Mouse (Mus musculus): Measurements from ENCODE around the gene Cd46. TPM values are rescaled to one million over a fixed set of nuclear protein-coding genes. Genes with fewer than 3 reads are reported as not detected.

Gene Cd46
- polyA plus RNA-seq, 1 experiment from 2014 or later = 0.36 TPM

- DNase-seq (no peak), ATAC-seq (no peak)
- Histone ChIP-seq H3K4me3 (ENCODE audit: low read depth, low read length) (no peak overlapping the region), H3K4me2 (ENCODE audit: low read depth, low read length) (no peak overlapping the region), H3K9ac (replicated peaks) (no peak overlapping the region), H3K27me3 (ENCODE audit: insufficient read depth, low read length) (no peaks in the 10 kb centered on the region), H3K9me3 (ENCODE audit: low read length) (no peaks in the 10 kb centered on the region), H3K4me1 (ENCODE audit: insufficient read depth) (no peaks in the 10 kb centered on the region), H3K27ac (ENCODE audit: low read depth) (no peak overlapping the region), H3K36me3 (replicated peaks; ENCODE audit: insufficient read depth, low read length) (no peaks in the 10 kb centered on the region)
- WGBS (ENCODE audit: insufficient replicate concordance) = 71% methylated on average over 1 of the region's 1 CpGs
- TF ChIP-seq EP300 (IDR thresholded peaks at IDR 0.05; ENCODE audit: low read depth) (no peak), CTCF (IDR thresholded peaks at IDR 0.05; ENCODE audit: low read depth) (no peak)
Measured at GRCm38 (mm10) chr1:195027507-195027906, 64.5 kb downstream of the Cd46 start.

- WGBS (ENCODE audit: insufficient replicate concordance) = 65% methylated on average over 1 of the region's 1 CpGs
- TF ChIP-seq CTCF (IDR thresholded peaks at IDR 0.05; ENCODE audit: low read depth) (no peak), EP300 (IDR thresholded peaks at IDR 0.05; ENCODE audit: low read depth) (no peak)
- no peak overlapping the region for H3K27ac ChIP-seq (ENCODE audit: low read depth)
- ATAC-seq = no peak
- H3K4me2 ChIP-seq (ENCODE audit: low read depth, low read length) = no peak overlapping the region
- H3K4me3 ChIP-seq (ENCODE audit: low read depth, low read length) = no peak overlapping the region
- no peak for DNase-seq
- H3K4me1 ChIP-seq (ENCODE audit: insufficient read depth) = no peaks in the 10 kb centered on the region
- no peaks in the 10 kb centered on the region for H3K27me3 ChIP-seq (ENCODE audit: insufficient read depth, low read length)
- H3K9ac ChIP-seq (replicated peaks) = no peak overlapping the region
- no peaks in the 10 kb centered on the region for H3K36me3 ChIP-seq (replicated peaks; ENCODE audit: insufficient read depth, low read length)
- H3K9me3 ChIP-seq (ENCODE audit: low read length) = no peaks in the 10 kb centered on the region
Measured at GRCm38 (mm10) chr1:195023848-195024247, 68.2 kb downstream of the Cd46 start.

- H3K36me3 ChIP-seq (replicated peaks; ENCODE audit: insufficient read depth, low read length) = no peaks in the 10 kb centered on the region
- TF ChIP-seq CTCF (IDR thresholded peaks at IDR 0.05; ENCODE audit: low read depth) (no peak), EP300 (IDR thresholded peaks at IDR 0.05; ENCODE audit: low read depth) (no peak)
- DNase-seq (no peak), ATAC-seq (no peak)
- H3K27me3 ChIP-seq (ENCODE audit: insufficient read depth, low read length) = no peaks in the 10 kb centered on the region
- 71% methylated on average over 2 of the region's 2 CpGs for WGBS (ENCODE audit: insufficient replicate concordance)
- H3K27ac ChIP-seq (ENCODE audit: low read depth) = no peak overlapping the region
- no peaks in the 10 kb centered on the region for H3K4me1 ChIP-seq (ENCODE audit: insufficient read depth)
- no peak overlapping the region for H3K9ac ChIP-seq (replicated peaks)
- H3K4me3 ChIP-seq (ENCODE audit: low read depth, low read length) = no peak overlapping the region
- no peak overlapping the region for H3K4me2 ChIP-seq (ENCODE audit: low read depth, low read length)
- H3K9me3 ChIP-seq (ENCODE audit: low read length) = no peaks in the 10 kb centered on the region
Measured at GRCm38 (mm10) chr1:195021831-195022230, 70.2 kb downstream of the Cd46 start.

GRCm38 (mm10) chr1:195019062-195019600 is 72.9 kb downstream of the Cd46 start:
- DNase-seq (no peak), ATAC-seq (no peak)
- WGBS (ENCODE audit: insufficient replicate concordance) = 83% methylated on average over 5 of the region's 5 CpGs
- H3K36me3 ChIP-seq (replicated peaks; ENCODE audit: insufficient read depth, low read length) = no peaks in the 10 kb centered on the region
- TF ChIP-seq CTCF (IDR thresholded peaks at IDR 0.05; ENCODE audit: low read depth) = no peak
- TF ChIP-seq EP300 (IDR thresholded peaks at IDR 0.05; ENCODE audit: low read depth) = no peak
- H3K4me1 ChIP-seq (ENCODE audit: insufficient read depth) = peaks cover 4% of the 10 kb centered on the region
- H3K9ac ChIP-seq (replicated peaks) = no peak overlapping the region
- no peak overlapping the region for H3K4me3 ChIP-seq (ENCODE audit: low read depth, low read length)
- no peaks in the 10 kb centered on the region for H3K9me3 ChIP-seq (ENCODE audit: low read length)
- H3K27me3 ChIP-seq (ENCODE audit: insufficient read depth, low read length) = no peaks in the 10 kb centered on the region
- no peak overlapping the region for H3K27ac ChIP-seq (ENCODE audit: low read depth)
- no peak overlapping the region for H3K4me2 ChIP-seq (ENCODE audit: low read depth, low read length)

- H3K9me3 ChIP-seq (ENCODE audit: low read length) = no peaks in the 10 kb centered on the region
- peaks cover 6% of the 10 kb centered on the region for H3K4me1 ChIP-seq (ENCODE audit: insufficient read depth)
- no peak overlapping the region for H3K9ac ChIP-seq (replicated peaks)
- WGBS (ENCODE audit: insufficient replicate concordance) = 77% methylated on average over 9 of the region's 9 CpGs
- TF ChIP-seq EP300 (IDR thresholded peaks at IDR 0.05; ENCODE audit: low read depth) (no peak), CTCF (IDR thresholded peaks at IDR 0.05; ENCODE audit: low read depth) (no peak)
- DNase-seq = peak; percentile 37
- H3K4me2 ChIP-seq (ENCODE audit: low read depth, low read length) = no peak overlapping the region
- H3K36me3 ChIP-seq (replicated peaks; ENCODE audit: insufficient read depth, low read length) = no peaks in the 10 kb centered on the region
- H3K4me3 ChIP-seq (ENCODE audit: low read depth, low read length) = no peak overlapping the region
- H3K27ac ChIP-seq (ENCODE audit: low read depth) = no peak overlapping the region
- H3K27me3 ChIP-seq (ENCODE audit: insufficient read depth, low read length) = no peaks in the 10 kb centered on the region
- peak; percentile 77 for ATAC-seq
Measured at GRCm38 (mm10) chr1:195018089-195018999, 73.7 kb downstream of the Cd46 start.

- H3K36me3 ChIP-seq (replicated peaks; ENCODE audit: insufficient read depth, low read length) = no peaks in the 10 kb centered on the region
Measured at GRCm38 (mm10) chr1:195017626-195018025, 74.4 kb downstream of the Cd46 start.

More at GRCm38 (mm10) chr1:195017626-195018025, 74.4 kb downstream of the Cd46 start:
- H3K9me3 ChIP-seq (ENCODE audit: low read length) = no peaks in the 10 kb centered on the region
- no peak overlapping the region for H3K4me2 ChIP-seq (ENCODE audit: low read depth, low read length)
- ATAC-seq (0 out of 2 replicates have a peak, but pooled peaks have one; percentile 15), DNase-seq (no peak)
- TF ChIP-seq EP300 (IDR thresholded peaks at IDR 0.05; ENCODE audit: low read depth) (no peak), CTCF (IDR thresholded peaks at IDR 0.05; ENCODE audit: low read depth) (no peak)
- 80% methylated on average over 4 of the region's 4 CpGs for WGBS (ENCODE audit: insufficient replicate concordance)
- peaks cover 6% of the 10 kb centered on the region for H3K4me1 ChIP-seq (ENCODE audit: insufficient read depth)
- no peak overlapping the region for H3K9ac ChIP-seq (replicated peaks)
- no peaks in the 10 kb centered on the region for H3K27me3 ChIP-seq (ENCODE audit: insufficient read depth, low read length)
- no peak overlapping the region for H3K4me3 ChIP-seq (ENCODE audit: low read depth, low read length)
- H3K27ac ChIP-seq (ENCODE audit: low read depth) = no peak overlapping the region

All from liver, postnatal 0 days (tissue).